Mouse (Mus musculus): ENCODE data around the gene Arf5. TPM values are rescaled to one million over a fixed set of nuclear protein-coding genes. Genes with fewer than 3 reads are reported as not detected.
A peak's percentile ranks its signal among the peaks of the same experiment; 100 is the strongest.

The Arf5 gene
- 346 and 362 TPM in 2 replicates for polyA plus RNA-seq (2016; fragmentation: Nextera tagmentation; extraction: Ambion mirVana)

DNA sequence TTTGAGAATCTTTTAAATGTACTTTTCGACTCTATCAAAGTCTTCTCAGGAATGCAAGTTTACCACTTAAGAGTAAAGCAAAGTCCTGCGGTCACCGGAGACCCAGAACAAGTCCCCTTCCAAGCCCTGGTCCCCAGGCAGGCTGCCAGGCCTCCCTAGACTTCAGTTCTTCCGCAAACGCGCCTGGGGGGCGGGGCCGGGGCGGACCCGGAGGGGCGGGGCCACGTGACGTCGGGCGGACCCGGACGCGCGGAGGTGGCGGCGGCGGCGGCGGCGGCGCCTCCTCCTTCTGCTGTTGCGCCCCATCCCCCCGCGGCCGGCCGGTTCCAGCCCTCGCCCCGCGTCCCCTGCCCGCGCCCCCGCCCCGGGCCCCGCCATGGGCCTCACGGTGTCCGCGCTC, at the start of gene Arf5:
TSS of gene Arf5 (plus strand) at position 248 of the 400 bp plus-strand sequence.
- 1% methylated on average over 37 of the region's 42 CpGs for WGBS
- Histone ChIP-seq H3K9me3 (no peaks in the 10 kb centered on the region), H3K36me3 (peaks cover 30% of the 10 kb centered on the region), H3K4me2 (replicated peaks) (peak within 1 kb of the TSS; percentile 79), H3K4me3 (peak within 1 kb of the TSS; percentile 92), H3K9ac (peak within 1 kb of the TSS; percentile 93), H3K27me3 (replicated peaks) (no peaks in the 10 kb centered on the region), H3K27ac (peak within 1 kb of the TSS; percentile 34; the same call in 1 of the 2 replicates), H3K4me1 (peaks cover 36% of the 10 kb centered on the region)
- peak; percentile 82 for ATAC-seq (ENCODE audit: low FRiP score, low read depth)

DNA sequence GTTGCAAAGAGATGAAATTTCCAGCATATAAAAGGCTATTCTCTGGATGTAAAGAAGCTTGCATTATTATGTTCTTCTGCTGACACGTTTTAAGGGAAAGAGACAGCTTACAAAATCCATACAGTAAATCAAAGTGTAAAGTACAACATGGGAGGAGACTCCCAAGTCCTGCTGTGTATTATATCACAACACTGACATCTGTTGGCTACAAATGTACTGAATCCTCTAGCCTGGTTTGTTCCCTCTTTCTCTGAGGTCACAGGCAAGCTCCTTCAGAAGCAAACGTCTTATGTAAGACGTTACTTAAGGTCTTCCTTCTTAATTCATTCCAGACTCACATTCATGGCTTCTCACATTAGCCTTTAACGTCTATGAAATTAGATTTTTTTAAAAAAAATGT, 41.4 kb upstream of the Arf5 start:
- Histone ChIP-seq H3K4me2 (replicated peaks) (no peak overlapping the region), H3K4me1 (no peaks in the 10 kb centered on the region), H3K27me3 (replicated peaks) (no peaks in the 10 kb centered on the region), H3K4me3 (no peak overlapping the region), H3K36me3 (no peaks in the 10 kb centered on the region), H3K9ac (no peak overlapping the region), H3K9me3 (no peaks in the 10 kb centered on the region), H3K27ac (no peak overlapping the region)
- 67% methylated on average over 4 of the region's 4 CpGs for WGBS
- ATAC-seq (ENCODE audit: low FRiP score, low read depth): no peak

DNA sequence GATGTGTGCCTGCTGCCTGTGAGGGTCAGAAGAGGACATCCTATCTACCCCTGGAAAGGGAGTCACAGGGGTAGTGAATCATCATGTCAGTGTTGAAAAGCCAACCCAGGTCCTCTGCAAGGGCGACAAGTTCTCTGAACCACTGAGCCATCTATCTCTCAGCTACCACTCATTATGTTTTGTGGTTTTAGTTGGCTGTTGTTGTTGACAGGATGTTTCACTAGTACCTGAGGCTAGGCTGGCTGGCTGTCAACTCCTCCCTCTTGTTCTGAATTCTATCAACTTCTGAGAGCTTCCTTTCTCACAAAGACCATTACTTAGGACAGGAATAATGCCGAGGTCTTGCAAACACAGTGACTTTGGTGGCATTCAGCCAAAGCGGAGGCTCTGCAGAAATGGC, 38.2 kb upstream of the Arf5 start:
- Histone ChIP-seq H3K4me3 (no peak overlapping the region), H3K36me3 (no peaks in the 10 kb centered on the region), H3K27ac (no peak overlapping the region), H3K27me3 (replicated peaks) (no peaks in the 10 kb centered on the region), H3K4me1 (no peaks in the 10 kb centered on the region), H3K9ac (no peak overlapping the region), H3K4me2 (replicated peaks) (no peak overlapping the region), H3K9me3 (no peaks in the 10 kb centered on the region)
- no peak for ATAC-seq (ENCODE audit: low FRiP score, low read depth)
- WGBS: 91% methylated on average over 3 of the region's 3 CpGs

DNA sequence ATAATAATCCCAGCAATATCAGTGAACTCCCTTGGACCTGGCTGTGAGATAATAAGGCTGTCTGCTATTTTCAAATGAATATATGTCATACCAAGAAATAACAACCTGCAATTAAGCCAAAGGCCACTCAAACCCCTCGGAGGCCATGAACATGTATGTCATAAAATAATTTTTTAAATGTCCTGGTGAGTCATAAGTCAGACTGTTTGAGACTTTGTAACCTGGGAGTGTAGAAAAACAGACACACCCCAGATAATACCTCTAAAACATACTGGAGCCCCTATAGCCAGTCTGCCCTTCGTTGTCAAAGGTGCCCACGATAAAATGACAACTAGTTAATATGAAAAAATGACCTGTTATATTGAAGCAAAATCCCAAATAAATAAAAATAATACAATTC, 34.3 kb upstream of the Arf5 start:
- Histone ChIP-seq H3K9ac (no peak overlapping the region), H3K4me1 (no peaks in the 10 kb centered on the region), H3K9me3 (no peaks in the 10 kb centered on the region), H3K27me3 (replicated peaks) (no peaks in the 10 kb centered on the region), H3K4me2 (replicated peaks) (no peak overlapping the region), H3K27ac (no peak overlapping the region), H3K36me3 (no peaks in the 10 kb centered on the region), H3K4me3 (no peak overlapping the region)
- 90% methylated on average over 3 of the region's 3 CpGs for WGBS
- ATAC-seq (ENCODE audit: low FRiP score, low read depth): no peak

DNA sequence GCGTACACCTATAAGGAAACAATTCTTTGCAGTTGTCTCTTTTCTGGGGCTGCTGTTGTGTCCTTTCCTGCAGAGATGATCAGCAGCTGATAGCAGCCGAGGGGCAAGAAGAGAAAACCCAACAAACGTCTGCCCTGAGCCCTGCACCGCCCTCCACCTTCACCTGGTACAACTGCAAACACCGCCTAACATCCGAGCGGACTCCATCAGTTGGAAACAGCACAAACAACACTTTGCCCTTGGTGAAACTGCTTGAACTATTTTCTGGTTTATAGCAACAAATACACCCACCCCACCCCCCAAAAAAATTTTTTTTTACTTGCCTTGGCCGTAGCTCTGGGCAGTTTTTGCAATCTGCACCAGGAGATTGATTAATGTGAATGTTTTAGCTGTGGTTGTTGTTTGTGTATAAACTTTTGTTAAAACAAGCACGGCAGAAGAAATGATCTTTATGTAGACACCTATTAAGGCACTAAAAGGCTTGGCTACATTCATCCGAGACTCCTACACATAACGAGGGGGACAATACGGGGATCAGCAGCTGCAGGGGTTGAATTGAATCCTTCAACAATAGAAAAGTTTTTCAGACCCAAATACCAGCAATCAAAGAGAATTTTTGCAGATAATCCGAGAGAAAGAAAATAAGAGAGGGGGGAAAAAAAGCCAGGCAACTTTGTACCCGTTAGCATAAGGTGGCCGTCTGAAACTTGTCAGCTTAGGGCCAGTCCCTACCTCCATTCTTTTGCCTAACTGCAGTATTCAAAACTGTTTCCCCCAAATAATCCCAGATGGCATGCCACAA, 27.1 kb upstream of the Arf5 start:
- Histone ChIP-seq H3K9me3 (0 out of 2 replicates have a peak, but pooled peaks cover 4% of the 10 kb centered on the region), H3K4me2 (replicated peaks) (peak overlapping the region; percentile 64), H3K9ac (no peak overlapping the region), H3K27ac (no peak overlapping the region), H3K36me3 (no peaks in the 10 kb centered on the region), H3K4me3 (peak overlapping the region; percentile 44), H3K4me1 (no peaks in the 10 kb centered on the region; the same call in 1 of the 2 replicates), H3K27me3 (replicated peaks) (peaks cover 2% of the 10 kb centered on the region; the same call in 1 of the 2 replicates)
- 20% methylated on average over 15 of the region's 15 CpGs for WGBS
- no peak for ATAC-seq (ENCODE audit: low FRiP score, low read depth)

DNA sequence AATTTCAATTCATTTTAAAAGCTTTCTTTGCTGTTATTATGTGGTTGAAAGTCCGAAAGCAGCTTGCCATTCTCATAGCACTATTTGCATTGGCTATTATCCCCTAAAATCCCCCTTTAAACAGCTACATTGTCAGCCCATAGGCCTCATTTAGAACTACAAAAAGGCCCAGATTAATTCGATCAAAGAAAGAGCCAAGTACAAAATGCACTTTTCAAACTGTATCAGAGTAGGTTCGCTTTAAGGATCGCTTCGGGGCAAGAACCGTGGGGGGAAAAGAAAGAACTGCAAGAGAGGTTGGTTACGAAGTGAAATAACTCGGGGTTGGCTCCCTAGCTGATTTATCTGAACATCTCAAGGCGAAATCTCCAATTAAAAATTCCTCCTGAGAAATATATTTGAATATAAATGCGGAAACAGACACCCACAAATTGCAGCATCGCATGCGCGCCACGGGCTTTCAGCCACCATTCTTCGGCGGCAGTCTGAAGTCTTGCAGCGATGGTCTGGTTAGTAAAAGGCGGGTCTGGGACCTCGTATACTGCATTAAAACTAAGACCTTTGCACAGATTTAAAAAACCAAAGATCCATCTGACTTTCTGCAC, 26.4 kb upstream of the Arf5 start:
- H3K4me3 ChIP-seq: peak overlapping the region; percentile 44
- peak overlapping the region; percentile 51 for H3K9ac ChIP-seq
- no peak for ATAC-seq (ENCODE audit: low FRiP score, low read depth)
- no peak overlapping the region for H3K27ac ChIP-seq
- H3K9me3 ChIP-seq: 0 out of 2 replicates have a peak, but pooled peaks cover 4% of the 10 kb centered on the region
- 1% methylated on average over 19 of the region's 19 CpGs for WGBS
- no peaks in the 10 kb centered on the region; the same call in 1 of the 2 replicates for H3K4me1 ChIP-seq
- peak overlapping the region; percentile 64 for H3K4me2 ChIP-seq (replicated peaks)
- peaks cover 2% of the 10 kb centered on the region; the same call in 1 of the 2 replicates for H3K27me3 ChIP-seq (replicated peaks)
- H3K36me3 ChIP-seq: no peaks in the 10 kb centered on the region

DNA sequence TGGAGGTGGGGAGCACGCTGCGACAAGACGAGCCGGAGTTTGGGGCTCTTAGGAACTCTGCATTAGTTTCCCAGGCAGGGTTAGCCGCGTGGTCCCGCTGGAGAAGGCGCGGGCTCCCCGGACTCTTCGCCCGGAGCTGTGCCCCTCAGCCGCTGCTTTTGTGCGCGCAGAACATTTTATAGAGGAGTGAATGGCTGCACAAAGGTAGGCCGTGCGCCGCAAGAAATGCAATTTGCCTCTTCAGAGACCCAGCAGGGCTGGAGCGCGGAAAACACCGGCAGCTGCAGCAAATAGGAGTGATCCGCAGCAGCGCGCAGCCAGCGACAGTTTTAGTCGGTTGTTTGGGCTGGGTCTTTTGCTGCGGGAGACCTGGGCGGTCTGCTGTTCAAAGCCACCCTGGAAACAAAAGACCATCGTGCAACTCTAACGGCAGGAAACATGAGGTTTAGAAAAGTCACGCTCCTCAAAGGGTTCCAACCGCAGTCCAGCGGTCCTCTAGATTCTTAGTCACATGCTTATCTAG, 25.6 kb upstream of the Arf5 start, which contains the start of gene Zfp800:
TSS of gene Zfp800 (minus strand) at position 325 of the 523 bp plus-strand sequence.
- Histone ChIP-seq H3K27ac (no peak within 1 kb of the TSS), H3K9me3 (0 out of 2 replicates have a peak, but pooled peaks cover 4% of the 10 kb centered on the region), H3K27me3 (replicated peaks) (peaks cover 2% of the 10 kb centered on the region; the same call in 1 of the 2 replicates), H3K36me3 (no peaks in the 10 kb centered on the region), H3K4me2 (replicated peaks) (peak within 1 kb of the TSS; percentile 64), H3K4me3 (peak within 1 kb of the TSS; percentile 44), H3K4me1 (no peaks in the 10 kb centered on the region; the same call in 1 of the 2 replicates), H3K9ac (peak within 1 kb of the TSS; percentile 51)
- peak; percentile 46 for ATAC-seq (ENCODE audit: low FRiP score, low read depth)
- WGBS: 1% methylated on average over 33 of the region's 33 CpGs

DNA sequence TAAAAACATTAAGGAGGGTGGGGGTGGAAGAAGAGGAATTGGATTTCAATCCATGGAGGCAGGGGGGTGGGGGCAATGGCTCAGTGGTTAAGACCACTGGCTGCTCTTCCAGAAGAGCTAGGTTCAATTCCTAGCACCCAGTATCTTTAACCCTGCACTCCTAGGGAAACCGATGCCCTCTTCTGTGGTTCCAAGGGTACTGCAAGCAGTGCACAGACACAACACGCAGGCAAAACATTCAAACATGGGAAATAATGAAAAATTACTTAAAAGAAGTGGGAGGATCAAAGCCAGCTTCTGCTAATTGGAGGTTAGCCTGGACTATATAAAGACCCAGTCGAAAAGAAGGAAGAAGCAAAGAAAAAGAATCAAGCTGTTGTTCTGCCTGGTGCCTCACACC, 24.6 kb upstream of the Arf5 start:
- 86% methylated on average over 3 of the region's 3 CpGs for WGBS
- ATAC-seq (ENCODE audit: low FRiP score, low read depth): no peak
- H3K36me3 ChIP-seq: no peaks in the 10 kb centered on the region
- no peak overlapping the region for H3K9ac ChIP-seq
- no peaks in the 10 kb centered on the region; the same call in 1 of the 2 replicates for H3K4me1 ChIP-seq
- peaks cover 2% of the 10 kb centered on the region; the same call in 1 of the 2 replicates for H3K27me3 ChIP-seq (replicated peaks)
- no peak overlapping the region for H3K27ac ChIP-seq
- 0 out of 2 replicates have a peak, but pooled peaks cover 4% of the 10 kb centered on the region for H3K9me3 ChIP-seq
- H3K4me3 ChIP-seq: no peak overlapping the region
- no peak overlapping the region for H3K4me2 ChIP-seq (replicated peaks)

DNA sequence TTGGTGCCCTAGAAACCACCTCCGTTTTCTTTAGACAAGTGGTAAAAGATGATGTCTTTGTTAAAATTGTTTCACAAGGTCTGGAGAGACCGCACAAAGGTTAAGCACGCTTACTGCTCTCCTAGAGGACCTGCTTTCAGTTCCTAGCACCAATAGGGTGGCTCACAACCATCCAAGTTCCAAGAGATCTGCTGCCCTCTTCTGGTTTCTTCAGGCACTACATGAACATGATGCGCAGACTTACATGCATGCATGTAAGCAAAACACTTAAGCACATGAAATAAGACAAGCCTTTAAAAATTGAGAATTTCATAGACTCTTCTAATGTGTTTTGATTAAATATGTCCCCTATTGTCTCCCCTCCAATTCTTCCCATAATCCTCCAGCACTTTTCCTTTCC, 23.6 kb upstream of the Arf5 start:
- 87% methylated on average over 4 of the region's 4 CpGs for WGBS
- ATAC-seq (ENCODE audit: low FRiP score, low read depth): no peak
- no peak overlapping the region for H3K4me2 ChIP-seq (replicated peaks)
- no peaks in the 10 kb centered on the region for H3K36me3 ChIP-seq
- H3K9ac ChIP-seq: no peak overlapping the region
- peaks cover 2% of the 10 kb centered on the region; the same call in 1 of the 2 replicates for H3K27me3 ChIP-seq (replicated peaks)
- no peak overlapping the region for H3K27ac ChIP-seq
- H3K4me1 ChIP-seq: no peaks in the 10 kb centered on the region; the same call in 1 of the 2 replicates
- H3K4me3 ChIP-seq: no peak overlapping the region
- 0 out of 2 replicates have a peak, but pooled peaks cover 4% of the 10 kb centered on the region for H3K9me3 ChIP-seq

DNA sequence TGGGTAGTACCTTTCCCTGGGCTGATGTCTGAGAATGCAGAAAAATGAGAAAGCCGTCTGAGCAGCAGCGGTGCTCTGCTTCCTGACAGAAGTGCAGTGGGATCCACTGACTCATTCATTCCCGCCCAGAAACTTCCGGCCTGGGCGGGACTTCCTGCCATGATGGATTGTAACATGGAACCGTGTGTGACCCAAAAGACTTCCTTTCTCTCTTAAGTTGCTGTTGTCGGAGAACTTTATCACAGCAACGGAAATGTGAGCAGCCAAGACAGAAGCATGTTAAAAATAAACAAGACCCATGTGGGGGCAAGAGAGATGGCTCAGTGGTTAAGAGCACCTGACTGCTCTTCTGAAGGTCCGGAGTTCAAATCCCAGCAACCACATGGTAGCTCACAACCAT, 13.3 kb upstream of the Arf5 start:
- no peak overlapping the region for H3K4me2 ChIP-seq (replicated peaks)
- H3K9ac ChIP-seq: no peak overlapping the region
- no peak overlapping the region for H3K4me3 ChIP-seq
- ATAC-seq (ENCODE audit: low FRiP score, low read depth): no peak
- no peaks in the 10 kb centered on the region for H3K9me3 ChIP-seq
- H3K4me1 ChIP-seq: no peaks in the 10 kb centered on the region
- H3K27ac ChIP-seq: no peak overlapping the region
- H3K27me3 ChIP-seq (replicated peaks): no peaks in the 10 kb centered on the region
- 90% methylated on average over 9 of the region's 9 CpGs for WGBS
- H3K36me3 ChIP-seq: peaks cover 5% of the 10 kb centered on the region; the same call in 1 of the 2 replicates

DNA sequence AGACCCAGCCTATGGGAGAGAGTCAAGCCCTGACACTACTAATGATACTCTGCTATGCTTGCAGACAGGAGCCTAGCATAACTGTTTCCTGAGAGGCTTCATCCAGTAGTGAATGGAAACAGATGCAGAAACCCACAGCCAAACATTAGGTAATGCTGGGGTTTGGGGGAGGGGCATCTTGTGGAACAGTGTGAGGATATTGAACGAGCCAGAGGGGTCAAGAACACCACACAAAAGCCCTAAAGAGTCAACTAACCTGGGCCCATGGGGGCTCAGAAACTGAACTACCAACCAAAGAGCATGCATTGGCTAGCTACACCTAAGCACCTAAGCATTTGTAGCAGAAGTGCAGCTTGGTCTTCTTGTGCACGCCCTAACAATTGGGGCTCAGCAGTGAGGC, 12.1 kb upstream of the Arf5 start:
- H3K9ac ChIP-seq: no peak overlapping the region
- no peak overlapping the region for H3K4me2 ChIP-seq (replicated peaks)
- H3K27me3 ChIP-seq (replicated peaks): no peaks in the 10 kb centered on the region
- H3K27ac ChIP-seq: no peak overlapping the region
- H3K4me1 ChIP-seq: no peaks in the 10 kb centered on the region
- H3K9me3 ChIP-seq: no peaks in the 10 kb centered on the region
- WGBS: 88% methylated on average over 2 of the region's 2 CpGs
- peaks cover 10% of the 10 kb centered on the region for H3K36me3 ChIP-seq
- H3K4me3 ChIP-seq: no peak overlapping the region
- ATAC-seq (ENCODE audit: low FRiP score, low read depth): no peak

DNA sequence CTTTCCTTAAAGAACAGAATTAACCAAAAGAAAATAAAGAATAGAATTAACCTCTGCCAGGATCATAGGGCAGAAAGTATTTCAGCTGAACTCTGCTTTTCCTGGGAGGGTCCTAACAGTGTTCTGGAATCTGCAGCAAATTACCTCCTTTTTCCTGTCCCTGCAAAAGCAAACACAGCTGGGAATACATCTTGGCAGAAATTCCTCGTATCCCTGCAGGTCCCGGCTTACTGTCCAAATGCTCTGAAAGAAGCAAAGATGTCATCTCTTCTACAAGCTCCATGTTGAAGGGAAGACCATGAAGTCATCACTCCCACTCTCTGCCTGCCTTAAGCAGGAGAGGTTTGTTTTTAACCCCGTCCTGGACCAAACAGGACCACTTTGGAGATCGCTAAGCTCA, 6.4 kb upstream of the Arf5 start:
- Histone ChIP-seq H3K4me3 (no peak overlapping the region), H3K9me3 (no peaks in the 10 kb centered on the region), H3K9ac (no peak overlapping the region), H3K4me2 (replicated peaks) (no peak overlapping the region), H3K4me1 (peaks cover 19% of the 10 kb centered on the region), H3K36me3 (peaks cover 35% of the 10 kb centered on the region), H3K27me3 (replicated peaks) (no peaks in the 10 kb centered on the region), H3K27ac (no peak overlapping the region)
- no peak for ATAC-seq (ENCODE audit: low FRiP score, low read depth)
- WGBS: 71% methylated on average over 4 of the region's 4 CpGs
